Mouse (Mus musculus): ENCODE measurements around the gene Prkar1b. TPM values are rescaled to one million over a fixed set of nuclear protein-coding genes. Genes with fewer than 3 reads are reported as not detected.

Gene Prkar1b
- total RNA-seq, 2 experiments from 2014 or later: 3.2 to 4.3 TPM

- DNase-seq: no peak
Measured at GRCm38 (mm10) chr5:139146476-139147075, 3.2 kb downstream of the Prkar1b start.

GRCm38 (mm10) chr5:139145726-139146125, 4.1 kb downstream of the Prkar1b start:
- no peak for DNase-seq

- DNase-seq: no peak
Measured at GRCm38 (mm10) chr5:139143890-139144289, 5.9 kb downstream of the Prkar1b start.

- DNase-seq: no peak
Measured at GRCm38 (mm10) chr5:139141326-139141725, 8.5 kb downstream of the Prkar1b start.

GRCm38 (mm10) chr5:139140589-139140988, 9.2 kb downstream of the Prkar1b start:
- DNase-seq: no peak

- DNase-seq: no peak
Measured at GRCm38 (mm10) chr5:139138926-139139472, 10.8 kb downstream of the Prkar1b start.

- no peak for DNase-seq
Measured at GRCm38 (mm10) chr5:139138261-139138925, 11.4 kb downstream of the Prkar1b start.

- DNase-seq: no peak
Measured at GRCm38 (mm10) chr5:139137176-139137575, 12.6 kb downstream of the Prkar1b start.

GRCm38 (mm10) chr5:139136341-139136740, 13.5 kb downstream of the Prkar1b start:
- no peak for DNase-seq

GRCm38 (mm10) chr5:139134501-139134900, 15.3 kb downstream of the Prkar1b start:
- DNase-seq: no peak

- DNase-seq: no peak
Measured at GRCm38 (mm10) chr5:139130351-139130750, 19.4 kb downstream of the Prkar1b start.

GRCm38 (mm10) chr5:139129572-139130151, 20.1 kb downstream of the Prkar1b start:
- DNase-seq: peak; percentile 22

- no peak for DNase-seq
Measured at GRCm38 (mm10) chr5:139129078-139129477, 20.7 kb downstream of the Prkar1b start.

GRCm38 (mm10) chr5:139128476-139129065, 21.2 kb downstream of the Prkar1b start:
- no peak for DNase-seq

GRCm38 (mm10) chr5:139125717-139126116, 24.1 kb downstream of the Prkar1b start:
- no peak for DNase-seq

- DNase-seq: no peak
Measured at GRCm38 (mm10) chr5:139118961-139119276, 30.9 kb downstream of the Prkar1b start.

GRCm38 (mm10) chr5:139118139-139118960, 31.5 kb downstream of the Prkar1b start:
- DNase-seq: no peak

- DNase-seq: no peak
Measured at GRCm38 (mm10) chr5:139115507-139115906, 34.3 kb downstream of the Prkar1b start.

- DNase-seq: no peak
Measured at GRCm38 (mm10) chr5:139114876-139115275, 34.9 kb downstream of the Prkar1b start.

- DNase-seq: no peak
Measured at GRCm38 (mm10) chr5:139112418-139112817, 37.4 kb downstream of the Prkar1b start.

- DNase-seq: no peak
Measured at GRCm38 (mm10) chr5:139111991-139112390, 37.8 kb downstream of the Prkar1b start.
